Mouse (Mus musculus) large intestine, adult 2 months (tissue): ENCODE results near the gene Hacd3. TPM values are rescaled to one million over a fixed set of nuclear protein-coding genes. Genes with fewer than 3 reads are reported as not detected.
"Not testable (repeated sequence)": the region's sequence is repeated elsewhere in the genome, so short reads cannot be mapped to it uniquely, and the experiment has no call there.

Experiments
- DNase-seq: peaks from one replicate; pipeline ENCODE4 v3.0.0-alpha.2; 2012; ENCODE audit warnings: low read depth, low spot score
- WGBS: fragments of 180-500 bp; shearing (Covaris S2); methylation state at CpG from one replicate; pipeline ENCODE4 v1.1.7; 2018; 5-methylcytosine and 5-hydroxymethylcytosine counted together
- polyA plus RNA-seq: library from polyadenylated mRNA; depleted of rRNA; stranded (reverse); fragments of >200 nt; gene quantifications from 2 replicates; pipeline ENCODE4 v1.2.3, GENCODE M21; 2012

Hacd3 gene
- polyA plus RNA-seq, 1 experiment = 28.1 TPM

DNA sequence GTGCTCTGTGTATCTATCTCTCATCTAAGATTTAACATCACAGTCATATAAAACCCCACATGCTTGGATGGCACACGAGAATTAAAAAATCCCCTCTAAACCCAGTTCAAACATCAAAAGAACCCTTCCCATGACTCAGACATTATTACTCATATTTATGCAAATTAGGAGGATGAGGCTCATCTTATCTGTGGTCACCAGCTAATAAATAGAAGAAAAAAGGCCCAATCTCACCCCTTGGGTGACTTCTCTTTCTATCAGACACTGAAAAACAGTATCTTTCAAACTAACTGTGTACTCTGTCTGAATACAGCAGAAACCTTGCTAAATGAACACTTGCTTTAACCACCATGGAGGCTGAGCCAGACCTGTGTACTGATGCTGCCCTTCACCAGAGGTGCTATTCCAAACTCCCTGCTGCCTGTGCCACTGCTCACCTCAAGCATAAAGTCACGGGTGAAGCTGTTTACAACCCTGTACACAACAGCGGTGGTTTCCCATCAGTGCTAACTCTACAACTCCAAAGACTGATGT, 2.8 kb downstream of the Hacd3 start:
- WGBS = 47% methylated on average over 3 of the region's 3 CpGs
- DNase-seq = no peak

- WGBS = 89% methylated on average over 4 of the region's 4 CpGs
- DNase-seq = no peak
Observed at GRCm38 (mm10) chr9:65017896-65018295, 3.6 kb downstream of the Hacd3 start.

- DNase-seq = no peak
- WGBS = 74% methylated on average over 16 of the region's 16 CpGs
Observed at GRCm38 (mm10) chr9:65016978-65017827, 4.3 kb downstream of the Hacd3 start.

- 83% methylated on average over 4 of the region's 4 CpGs for WGBS
- DNase-seq = no peak
Observed at GRCm38 (mm10) chr9:65016241-65016977, 5.1 kb downstream of the Hacd3 start.

DNA sequence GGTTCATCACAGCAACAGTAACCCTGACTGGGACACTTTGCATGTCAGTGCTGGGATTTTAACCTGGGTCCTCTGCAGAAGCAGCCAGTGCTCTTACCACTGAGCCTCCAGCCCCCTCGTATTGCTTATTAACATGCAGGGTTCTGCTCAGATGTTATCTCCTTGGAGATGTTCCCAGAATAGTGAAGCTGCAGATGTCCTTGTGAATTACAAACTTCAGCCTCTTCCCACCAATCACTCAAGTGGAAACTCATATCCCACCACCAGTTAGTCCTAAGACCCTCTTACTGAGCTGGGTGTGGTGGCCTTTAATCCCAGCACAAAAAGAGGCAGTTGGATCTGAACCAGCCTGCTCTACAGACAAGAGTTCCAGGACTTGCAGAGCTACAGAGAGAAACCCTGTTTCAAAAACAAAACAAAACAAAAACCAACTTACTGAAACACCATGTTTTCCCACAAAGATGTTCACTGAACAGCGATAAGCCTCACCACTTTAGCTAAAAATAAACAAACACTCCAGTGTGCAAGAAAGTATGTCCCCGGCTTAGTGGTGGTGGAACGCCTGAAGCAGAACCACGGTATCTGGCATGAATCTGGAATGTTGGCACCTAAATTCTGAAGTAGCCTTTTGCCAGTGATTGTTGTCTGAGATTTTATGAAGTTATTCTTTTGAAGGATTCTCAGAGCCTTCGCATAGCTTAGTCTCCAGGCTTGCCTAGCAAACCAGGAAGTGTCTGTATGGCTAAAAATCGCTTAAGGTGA, 5.9 kb downstream of the Hacd3 start:
- DNase-seq = no peak
- 56% methylated on average over 7 of the region's 7 CpGs for WGBS

DNA sequence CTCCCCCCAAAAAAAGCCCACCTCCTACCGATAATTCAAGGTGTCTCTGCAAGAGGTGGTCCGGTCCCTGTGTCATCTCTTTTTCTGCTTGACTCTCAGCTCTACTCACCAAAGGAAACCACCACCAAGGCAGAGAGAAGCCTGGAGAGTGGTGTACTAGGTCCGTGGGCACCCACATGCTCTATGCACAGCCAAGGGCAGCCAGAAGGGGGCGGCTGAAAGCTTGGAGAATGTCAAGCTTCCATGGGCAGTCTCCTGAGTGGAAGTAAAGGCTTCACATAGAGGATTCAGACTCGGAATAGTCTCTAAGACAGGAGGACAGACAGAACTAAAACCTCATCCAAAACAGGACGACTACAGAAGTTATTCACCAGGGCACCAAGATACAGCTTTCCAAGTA, 10.2 kb downstream of the Hacd3 start:
- whole genome bisulfite sequencing = 47% methylated on average over 6 of the region's 6 CpGs
- no peak for DNase-seq

GRCm38 (mm10) chr9:65010632-65011031, 10.9 kb downstream of the Hacd3 start:
- DNase-seq = no peak
- WGBS = 71% methylated on average over 8 of the region's 8 CpGs

GRCm38 (mm10) chr9:65005737-65006136, 15.8 kb downstream of the Hacd3 start:
- 94% methylated on average over 8 of the region's 8 CpGs for WGBS
- no peak for DNase-seq

DNA sequence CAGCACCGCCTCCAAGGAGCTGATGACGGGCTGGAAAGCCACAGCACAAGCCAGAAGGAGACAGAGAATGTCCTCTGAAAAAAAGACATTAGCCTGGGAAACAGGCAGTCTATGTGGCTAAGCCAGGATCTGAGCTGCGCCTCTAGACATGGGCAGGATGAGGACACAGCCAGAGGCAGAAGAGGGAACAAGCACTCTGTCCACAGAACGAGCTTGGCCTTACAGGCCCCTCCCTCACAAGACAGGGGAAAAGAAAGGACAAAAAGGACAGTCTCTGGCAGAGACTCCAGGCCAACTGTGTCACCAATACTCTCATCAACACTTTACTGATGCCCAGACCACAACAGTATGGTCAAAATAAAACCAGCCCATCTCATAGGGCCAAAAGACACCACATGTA, 20.0 kb downstream of the Hacd3 start:
- no peak for DNase-seq
- 81% methylated on average over 4 of the region's 4 CpGs for WGBS

DNA sequence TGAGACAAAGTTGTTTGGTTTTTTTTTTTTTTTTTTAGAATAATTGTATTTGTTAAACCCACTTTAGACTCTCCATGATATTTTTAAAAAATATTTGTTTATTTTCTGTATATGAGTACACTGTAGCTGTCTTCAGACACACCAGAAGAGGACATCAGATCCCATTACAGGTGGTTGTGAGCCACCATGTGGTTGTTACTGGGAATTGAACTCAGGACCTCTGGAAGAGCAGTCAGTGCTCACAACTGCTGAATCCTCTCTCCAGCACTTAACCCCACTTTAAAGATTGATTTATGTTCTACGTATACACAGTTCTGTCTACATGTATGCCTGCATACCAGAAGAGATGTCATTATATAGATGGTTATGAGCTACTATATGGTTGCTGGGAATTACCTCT, 26.0 kb downstream of the Hacd3 start:
- WGBS = 86% methylated on average over 1 of the region's 1 CpGs
- not testable (repeated sequence) for DNase-seq

GRCm38 (mm10) chr9:64990291-64990690, 31.2 kb downstream of the Hacd3 start:
- 86% methylated on average over 7 of the region's 7 CpGs for WGBS
- DNase-seq = no peak

DNA sequence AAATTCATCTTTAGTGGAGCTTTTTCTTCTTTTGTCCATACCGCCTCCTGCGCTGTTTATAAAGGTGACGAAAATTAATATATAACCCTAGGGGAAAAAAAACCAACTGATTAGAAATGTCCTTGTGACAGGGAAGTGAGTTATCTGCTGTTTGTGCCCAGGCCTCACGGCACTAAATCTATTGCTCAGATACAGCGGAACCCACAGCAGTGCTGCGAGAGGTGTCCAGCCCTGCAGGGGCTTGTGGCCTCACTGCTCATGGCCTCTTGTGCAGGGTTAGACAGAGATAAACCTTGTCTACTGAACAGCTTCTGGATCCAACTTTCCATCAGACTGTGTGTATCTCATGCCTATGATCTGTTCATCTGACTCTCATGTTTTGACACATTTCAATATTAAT, 33.0 kb downstream of the Hacd3 start:
- 88% methylated on average over 6 of the region's 6 CpGs for WGBS
- no peak for DNase-seq

GRCm38 (mm10) chr9:64987651-64988050, 33.8 kb downstream of the Hacd3 start:
- WGBS = 92% methylated on average over 2 of the region's 2 CpGs
- DNase-seq = no peak

GRCm38 (mm10) chr9:64985807-64986206, 35.7 kb downstream of the Hacd3 start:
- 87% methylated on average over 9 of the region's 9 CpGs for WGBS
- no peak for DNase-seq

DNA sequence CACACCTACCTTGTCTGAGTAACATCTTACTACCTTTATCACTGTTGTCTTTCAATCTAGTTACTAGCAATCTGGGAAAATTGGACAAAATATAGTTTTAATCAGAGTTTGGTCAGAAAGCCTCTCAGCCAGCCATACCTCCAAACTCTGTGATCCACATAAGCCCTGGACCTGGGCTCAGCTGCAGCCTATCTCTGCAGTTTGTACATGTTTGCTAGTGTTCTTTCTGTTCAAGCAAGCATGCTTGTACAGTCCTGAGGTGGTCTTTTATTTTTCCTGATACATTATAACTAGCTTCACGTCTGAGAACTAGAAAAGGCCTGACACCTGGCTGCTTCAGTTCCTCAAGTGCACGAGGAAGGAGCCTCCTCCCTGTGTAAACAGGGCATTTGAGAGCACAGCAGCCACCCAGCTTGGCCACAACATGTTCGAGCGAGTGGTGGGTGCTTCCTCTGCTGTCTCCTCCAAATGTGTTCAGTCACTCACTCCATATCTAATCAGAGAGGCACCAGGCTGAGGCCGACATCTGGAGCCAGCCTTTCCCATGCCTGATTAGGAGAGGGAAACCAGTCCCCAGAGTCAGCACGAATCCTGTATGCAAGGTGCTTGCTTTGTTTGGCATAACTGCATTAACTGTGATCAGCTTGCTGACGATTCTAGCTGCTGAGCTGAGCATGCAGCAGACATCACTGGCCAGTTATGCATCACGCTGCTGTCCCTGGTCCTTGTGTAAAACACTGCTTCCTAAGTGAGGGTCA, 36.3 kb downstream of the Hacd3 start:
- 49% methylated on average over 8 of the region's 8 CpGs for WGBS
- DNase-seq = no peak

- 70% methylated on average over 1 of the region's 1 CpGs for WGBS
- DNase-seq = no peak
Observed at GRCm38 (mm10) chr9:64981904-64982303, 39.6 kb downstream of the Hacd3 start.

DNA sequence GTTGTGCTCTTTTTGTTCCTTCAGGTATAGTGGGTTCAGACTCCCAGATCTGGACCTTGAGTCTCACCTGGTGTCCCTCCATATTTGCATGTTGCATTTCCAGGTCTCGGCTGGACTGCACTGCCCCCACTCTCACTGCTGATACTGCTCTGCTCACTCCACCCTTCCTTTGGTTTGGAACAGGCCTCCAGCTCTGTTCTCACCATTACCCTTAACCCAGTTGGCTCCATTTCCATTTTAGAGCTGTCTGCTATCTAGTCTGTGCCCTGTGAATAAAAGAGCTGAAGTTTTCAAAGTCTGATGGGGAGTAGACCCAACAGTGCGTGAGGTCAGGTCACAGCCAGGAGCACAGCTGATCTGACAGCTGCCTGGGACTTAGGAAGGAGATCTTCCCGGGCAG, 40.9 kb downstream of the Hacd3 start:
- 61% methylated on average over 3 of the region's 3 CpGs for WGBS
- DNase-seq = no peak

DNA sequence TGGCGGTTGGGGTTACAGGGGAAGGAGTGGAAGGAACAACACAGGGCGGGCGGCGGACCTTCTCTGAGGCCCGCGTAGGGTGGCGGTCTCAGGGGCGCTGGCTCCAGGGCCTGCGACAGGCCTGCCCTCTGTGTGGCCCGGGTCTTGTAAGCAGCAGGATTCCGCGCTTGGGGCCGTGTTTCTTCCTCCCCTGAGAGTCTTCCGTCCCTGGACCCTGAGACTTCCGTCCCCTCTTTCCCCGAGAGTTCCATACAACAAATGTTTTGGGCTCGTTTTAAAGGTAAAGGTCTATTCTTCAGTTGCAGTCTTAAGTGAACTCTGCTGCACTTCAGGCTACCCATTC, 60.5 kb downstream of the Hacd3 start:
- WGBS = 0% methylated on average over 17 of the region's 17 CpGs

GRCm38 (mm10) chr9:64960117-64960977, 61.1 kb downstream of the Hacd3 start, which contains the start of gene Ints14:
Gene Ints14, plus strand, starts transcription at chr9:64960905.
- peak; percentile 86 for DNase-seq
- WGBS = 8% methylated on average over 29 of the region's 29 CpGs

More for the DNA sequence above, 60.5 kb downstream of the Hacd3 start:
- no peak for DNase-seq
